Mouse (Mus musculus) embryonic facial prominence, embryonic 11.5 days (tissue): ENCODE results near the gene Gstm1. TPM values are rescaled to one million over a fixed set of nuclear protein-coding genes. Genes with fewer than 3 reads are reported as not detected.
A peak's percentile ranks its signal among the peaks of the same experiment; 100 is the strongest.

Experiments used
- ATAC-seq: fragments of 200-750 bp; cut with Nextera tagmentation; replicated peaks from 2 replicates; pipeline ENCODE4 v1.8.0; 2017; ENCODE audit warnings: low read depth; ENCODE audit not compliant: insufficient number of reproducible peaks, low FRiP score, low TSS enrichment
- DNase-seq: peaks from one replicate; pipeline ENCODE4 v3.0.0-alpha.2; 2015; ENCODE audit warnings: low spot score
- H3K27ac ChIP-seq: fragments of 300-500 bp; sonication (generic); replicated peaks from 2 replicates; pipeline ENCODE4 v1.5.1; 2014; ENCODE audit warnings: mild to moderate bottlenecking, low read depth, low read length, control low read depth
- H3K27me3 ChIP-seq: fragments of 300-500 bp; sonication (generic); 2 replicates; pipeline ENCODE4 v1.6.1; 2014; ENCODE audit warnings: mild to moderate bottlenecking, low read length, moderate library complexity, mixed read lengths; ENCODE audit not compliant: control insufficient read depth, insufficient read depth
- H3K36me3 ChIP-seq: fragments of 300-500 bp; sonication (generic); replicated peaks from 2 replicates; pipeline ENCODE4 v1.6.1; 2014; ENCODE audit warnings: low read depth, mild to moderate bottlenecking, low read length, moderate library complexity, mixed read lengths; ENCODE audit not compliant: control insufficient read depth, insufficient read depth
- H3K4me1 ChIP-seq: fragments of 300-500 bp; sonication (generic); 2 replicates; pipeline ENCODE4 v1.6.1; 2014; ENCODE audit warnings: low read length, mixed read lengths; ENCODE audit not compliant: control insufficient read depth, insufficient read depth
- H3K4me2 ChIP-seq: fragments of 300-500 bp; sonication (generic); 2 replicates; pipeline ENCODE4 v1.6.1; 2014; ENCODE audit warnings: low read depth, mild to moderate bottlenecking, control low read depth, low read length, moderate library complexity
- H3K4me3 ChIP-seq: fragments of 300-500 bp; sonication (generic); 2 replicates; pipeline ENCODE4 v1.5.1; 2014; ENCODE audit warnings: low read depth, low read length, control low read depth
- H3K9ac ChIP-seq: fragments of 300-500 bp; sonication (generic); replicated peaks from 2 replicates; pipeline ENCODE4 v1.6.1; 2014; ENCODE audit warnings: mild to moderate bottlenecking, control low read depth, low read length
- H3K9me3 ChIP-seq: fragments of 300-500 bp; sonication (generic); replicated peaks from 2 replicates; pipeline ENCODE4 v1.6.1; 2016; ENCODE audit warnings: mild to moderate bottlenecking, low read length, inconsistent platforms, mixed read lengths; ENCODE audit not compliant: control insufficient read depth
- WGBS: fragments of 180-500 bp; shearing (Covaris S2); extraction: QIAGEN DNeasy Blood & Tissue Kit; methylation state at CpG from one replicate; pipeline ENCODE4 v1.1.7; 2014; 5-methylcytosine and 5-hydroxymethylcytosine counted together
- polyA plus RNA-seq: library from polyadenylated mRNA; unstranded; fragments of >200 nt; fragmentation: Nextera tagmentation; extraction: Ambion mirVana; gene quantifications from 2 replicates; pipeline ENCODE4 v1.2.1, GENCODE M21; 2014

Gstm1 gene
- 33.9 and 36.6 TPM in 2 replicates for polyA plus RNA-seq

DNA sequence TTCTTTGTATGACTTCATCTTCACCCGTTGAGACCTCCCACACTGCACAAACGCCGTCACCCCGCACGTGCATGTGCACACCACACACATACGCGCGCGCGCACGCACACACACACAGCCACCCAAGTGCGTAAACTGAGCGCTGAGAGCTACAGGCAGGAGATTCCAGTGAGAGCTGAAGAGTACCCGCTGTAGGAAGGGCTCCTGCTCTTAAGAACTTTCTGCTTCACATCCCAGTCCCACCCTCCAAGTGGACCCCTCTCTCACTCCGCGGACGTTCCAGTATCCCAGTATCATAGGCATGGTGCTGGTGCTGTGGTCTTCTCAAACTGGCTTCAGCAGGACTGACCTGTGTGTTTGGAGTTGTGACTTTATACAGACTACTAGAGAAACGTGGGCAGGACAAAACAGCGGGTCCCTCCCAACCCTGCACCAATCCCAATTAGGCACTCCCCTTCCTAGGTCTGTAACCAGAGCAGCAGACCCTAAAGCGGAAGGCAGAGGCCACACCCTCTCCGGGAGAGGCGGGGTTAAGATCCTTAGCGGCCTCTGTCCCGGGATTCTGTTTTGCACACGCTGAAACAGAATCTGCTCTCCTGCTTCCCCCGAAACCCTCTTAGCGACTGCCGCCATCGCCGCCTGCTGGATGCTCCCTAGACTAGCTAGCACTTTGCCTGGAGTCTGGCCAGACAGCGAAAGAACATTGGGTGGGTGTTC, at the start of gene Gstm1:
Gene Gstm1 (minus strand): TSS at position 501 of the 717 bp plus-strand sequence.
- under 1% methylated on average over 31 of the region's 31 CpGs for WGBS
- peak; percentile 99 for ATAC-seq
- H3K4me2 ChIP-seq: peak within 1 kb of the TSS; percentile 61

DNA sequence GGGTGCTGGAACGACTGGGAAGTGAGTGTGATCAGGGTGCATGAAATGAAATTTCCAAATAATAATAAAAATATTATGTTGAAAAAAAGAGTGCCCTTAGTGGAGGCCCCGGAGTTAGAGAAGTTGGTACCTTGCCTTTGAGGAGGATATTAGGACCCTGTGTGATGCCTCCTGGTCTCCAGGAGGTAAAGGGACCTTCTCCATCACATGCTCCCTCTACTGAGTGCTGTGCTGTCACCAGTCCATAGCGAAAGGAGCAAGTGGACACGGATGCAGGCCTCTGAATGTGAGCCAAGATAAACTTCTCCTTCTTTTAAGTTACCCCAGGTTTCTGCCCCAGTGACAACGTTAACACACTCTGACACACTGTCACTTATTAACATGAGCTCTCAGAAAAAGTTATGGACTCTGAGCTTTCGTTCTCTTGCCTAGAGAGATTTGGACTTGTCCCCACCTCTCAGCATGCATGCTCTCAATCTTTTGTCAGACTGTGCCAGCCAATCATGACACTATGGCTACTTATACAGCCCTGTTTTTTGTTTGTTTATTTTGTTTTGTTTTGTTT, 49.7 kb upstream of the Gstm1 start:
- WGBS: 70% methylated on average over 6 of the region's 6 CpGs
- H3K27ac ChIP-seq: no peak overlapping the region
- ATAC-seq (no peak), DNase-seq (no peak)
- no peak overlapping the region for H3K9ac ChIP-seq
- H3K27me3 ChIP-seq: no peaks in the 10 kb centered on the region
- no peak overlapping the region for H3K4me3 ChIP-seq
- no peaks in the 10 kb centered on the region for H3K9me3 ChIP-seq
- H3K4me2 ChIP-seq: no peak overlapping the region
- H3K4me1 ChIP-seq: no peaks in the 10 kb centered on the region
- H3K36me3 ChIP-seq: no peaks in the 10 kb centered on the region

More for the DNA sequence above, at the start of gene Gstm1:
- peak; percentile 98 for DNase-seq
- no peaks in the 10 kb centered on the region for H3K4me1 ChIP-seq
- H3K36me3 ChIP-seq: no peaks in the 10 kb centered on the region
- H3K9me3 ChIP-seq: no peaks in the 10 kb centered on the region
- no peaks in the 10 kb centered on the region for H3K27me3 ChIP-seq
- H3K27ac ChIP-seq: peak within 1 kb of the TSS; percentile 23; the same call in 1 of the 2 replicates
- H3K4me3 ChIP-seq: peak within 1 kb of the TSS; percentile 29
- peak within 1 kb of the TSS; percentile 42 for H3K9ac ChIP-seq

DNA sequence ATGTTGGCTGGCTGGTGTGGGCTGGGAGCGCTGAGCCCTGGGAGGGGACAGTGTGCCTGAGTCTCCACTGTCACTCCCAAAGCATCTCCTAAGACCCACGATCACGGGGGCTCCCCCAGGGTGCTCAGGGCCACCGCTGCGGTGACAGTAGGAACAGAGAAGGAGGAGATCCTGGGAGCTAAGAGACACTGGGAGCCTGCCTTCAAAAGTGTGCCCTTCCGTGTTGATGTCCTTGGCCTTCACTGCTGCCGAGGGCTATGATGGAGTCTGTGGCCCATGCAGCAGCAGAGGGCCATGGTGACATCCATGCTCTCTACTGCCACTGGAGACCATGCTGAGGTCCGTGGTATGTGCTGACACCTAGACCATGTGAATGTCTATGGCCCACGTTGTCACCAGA, 47.8 kb upstream of the Gstm1 start:
- no peak overlapping the region for H3K9ac ChIP-seq
- H3K4me2 ChIP-seq: no peak overlapping the region
- H3K9me3 ChIP-seq: no peaks in the 10 kb centered on the region
- no peaks in the 10 kb centered on the region for H3K27me3 ChIP-seq
- H3K4me3 ChIP-seq: no peak overlapping the region
- ATAC-seq (no peak), DNase-seq (no peak)
- H3K4me1 ChIP-seq: no peaks in the 10 kb centered on the region
- 82% methylated on average over 9 of the region's 9 CpGs for WGBS
- H3K27ac ChIP-seq: no peak overlapping the region
- no peaks in the 10 kb centered on the region for H3K36me3 ChIP-seq

DNA sequence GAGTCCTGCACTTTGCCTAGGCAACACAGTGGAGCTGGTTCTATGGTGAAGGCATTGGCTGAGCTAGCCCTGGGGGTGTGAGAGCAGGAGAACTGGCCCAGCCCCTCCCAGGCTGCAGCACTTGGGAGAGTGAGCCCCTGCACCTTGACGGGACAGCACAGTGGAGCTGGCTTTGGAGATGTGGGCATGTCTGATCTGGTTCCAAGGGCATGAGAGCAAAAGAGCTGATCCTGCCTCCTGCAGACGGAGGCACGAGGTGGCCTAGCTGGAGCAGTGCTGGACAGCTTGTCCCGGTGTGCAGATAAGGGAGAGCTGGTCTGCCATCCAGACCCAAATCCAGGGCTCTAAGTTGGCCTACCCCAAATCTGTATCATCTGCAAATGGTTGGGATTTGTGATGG, 46.9 kb upstream of the Gstm1 start:
- no peak overlapping the region for H3K27ac ChIP-seq
- no peak for ATAC-seq
- H3K9ac ChIP-seq: no peak overlapping the region

DNA sequence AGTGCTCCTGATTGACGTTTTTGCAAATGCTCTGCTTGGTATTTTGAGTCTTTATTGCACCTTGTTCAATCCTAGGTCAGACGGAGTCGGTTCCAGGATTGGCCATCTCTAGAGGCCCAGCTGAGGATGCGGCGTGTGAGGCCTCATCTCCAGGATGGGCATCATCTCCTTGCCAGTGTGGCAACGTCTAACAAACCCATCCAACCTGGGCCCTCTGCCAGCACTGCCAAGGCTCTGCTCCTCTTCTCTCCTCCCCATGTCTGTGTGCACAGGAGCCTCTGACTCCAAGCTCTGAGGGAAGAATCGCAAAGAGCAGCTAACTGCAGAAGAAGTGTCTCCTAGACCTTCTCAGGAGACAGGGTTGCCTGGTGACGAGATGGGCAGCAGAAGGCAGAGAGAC, 44.9 kb upstream of the Gstm1 start:
- Histone ChIP-seq H3K27ac (no peak overlapping the region), H3K27me3 (no peaks in the 10 kb centered on the region), H3K4me3 (no peak overlapping the region), H3K9me3 (no peaks in the 10 kb centered on the region), H3K4me1 (no peaks in the 10 kb centered on the region), H3K4me2 (no peak overlapping the region), H3K36me3 (no peaks in the 10 kb centered on the region), H3K9ac (no peak overlapping the region; the same call in 1 of the 2 replicates)
- DNase-seq (no peak), ATAC-seq (no peak)
- WGBS: 87% methylated on average over 8 of the region's 8 CpGs

More for the DNA sequence above, 46.9 kb upstream of the Gstm1 start:
- H3K4me1 ChIP-seq: no peaks in the 10 kb centered on the region
- no peak overlapping the region for H3K4me3 ChIP-seq
- 81% methylated on average over 4 of the region's 4 CpGs for WGBS
- no peaks in the 10 kb centered on the region for H3K9me3 ChIP-seq
- no peaks in the 10 kb centered on the region for H3K36me3 ChIP-seq
- no peak for DNase-seq
- H3K4me2 ChIP-seq: no peak overlapping the region
- no peaks in the 10 kb centered on the region for H3K27me3 ChIP-seq

- H3K36me3 ChIP-seq: no peaks in the 10 kb centered on the region
- no peaks in the 10 kb centered on the region for H3K9me3 ChIP-seq
- H3K27ac ChIP-seq: no peak overlapping the region
- DNase-seq (peak; percentile 90), ATAC-seq (no peak)
- no peak overlapping the region for H3K4me3 ChIP-seq
- no peak overlapping the region for H3K4me2 ChIP-seq
- H3K4me1 ChIP-seq: no peaks in the 10 kb centered on the region
- no peaks in the 10 kb centered on the region for H3K27me3 ChIP-seq
- 25% methylated on average over 7 of the region's 7 CpGs for WGBS
- no peak overlapping the region for H3K9ac ChIP-seq
Measured at GRCm38 (mm10) chr3:108061420-108061819, 43.6 kb upstream of the Gstm1 start.

DNA sequence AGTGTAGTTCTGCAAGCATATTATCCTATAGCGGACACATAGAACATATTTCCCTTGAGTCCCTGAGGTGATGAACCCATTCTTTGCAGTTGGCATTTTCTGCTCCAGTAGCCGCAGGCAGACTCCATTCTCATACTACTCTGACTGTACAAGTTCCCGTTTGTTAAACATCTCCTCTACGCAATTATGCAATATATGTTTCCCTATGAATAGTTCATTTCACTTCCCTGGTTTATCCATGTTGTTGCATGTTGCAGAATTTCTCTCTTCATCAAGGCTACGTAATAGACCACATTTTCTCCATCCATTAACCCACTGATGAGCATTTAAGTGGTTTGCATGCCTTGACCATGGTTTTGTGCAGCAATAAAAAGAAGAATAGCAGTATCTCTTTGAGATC, 32.7 kb upstream of the Gstm1 start:
- Histone ChIP-seq H3K27ac (no peak overlapping the region), H3K4me3 (no peak overlapping the region), H3K4me1 (no peaks in the 10 kb centered on the region), H3K27me3 (no peaks in the 10 kb centered on the region), H3K4me2 (no peak overlapping the region), H3K36me3 (no peaks in the 10 kb centered on the region), H3K9ac (no peak overlapping the region), H3K9me3 (no peaks in the 10 kb centered on the region)
- DNase-seq (no peak), ATAC-seq (no peak)
- WGBS: 89% methylated on average over 5 of the region's 5 CpGs

DNA sequence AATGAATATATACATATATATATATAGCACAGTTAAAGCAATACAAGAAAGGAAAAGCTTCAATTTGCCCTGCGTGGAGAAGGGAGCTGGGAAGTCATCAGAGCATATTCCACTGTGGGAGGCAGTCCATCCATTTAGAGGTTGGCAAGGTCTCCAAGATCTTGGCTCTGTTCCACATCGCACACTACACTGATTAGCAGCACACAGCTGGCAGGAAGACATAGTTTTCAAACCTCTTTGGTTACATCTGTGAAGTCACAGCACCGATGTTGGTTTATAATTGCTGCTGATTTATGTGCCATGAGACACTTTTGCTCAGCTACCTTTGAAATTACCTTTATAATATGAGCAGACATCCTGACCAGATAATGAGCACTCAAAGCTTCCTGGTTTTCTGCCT, 30.5 kb upstream of the Gstm1 start:
- Histone ChIP-seq H3K27ac (no peak overlapping the region), H3K9me3 (no peaks in the 10 kb centered on the region), H3K36me3 (no peaks in the 10 kb centered on the region), H3K4me3 (no peak overlapping the region), H3K4me2 (no peak overlapping the region), H3K27me3 (no peaks in the 10 kb centered on the region), H3K4me1 (no peaks in the 10 kb centered on the region; the same call in 1 of the 2 replicates), H3K9ac (no peak overlapping the region)
- ATAC-seq (no peak), DNase-seq (no peak)
- WGBS: 71% methylated on average over 3 of the region's 3 CpGs
